Mouse (Mus musculus): ENCODE measurements around the gene Ranbp1. TPM values are rescaled to one million over a fixed set of nuclear protein-coding genes. Genes with fewer than 3 reads are reported as not detected.
"Not testable (repeated sequence)": the region's sequence is repeated elsewhere in the genome, so short reads cannot be mapped to it uniquely, and the experiment has no call there.

Gene Ranbp1
- 582 and 637 TPM in 2 replicates for polyA plus RNA-seq (2015; fragmentation: Nextera tagmentation; extraction: Ambion mirVana)

- peak; percentile 98 for DNase-seq (ENCODE audit: low spot score)
Observed at GRCm38 (mm10) chr16:18248433-18249363, at the start of gene Ranbp1, which contains the start of gene Trmt2a. TSS of gene Ranbp1 (minus strand) at chr16:18248732. TSS of gene Trmt2a (plus strand) at chr16:18248679.

- DNase-seq (ENCODE audit: low spot score) = not testable (repeated sequence)
Observed at GRCm38 (mm10) chr16:18289614-18290013, 41.1 kb upstream of the Ranbp1 start.

- peak; percentile 99 for DNase-seq (ENCODE audit: low spot score)
Observed at GRCm38 (mm10) chr16:18289067-18289588, 40.6 kb upstream of the Ranbp1 start, which contains the start of gene Dgcr8. TSS of gene Dgcr8 (minus strand) at chr16:18289246.

GRCm38 (mm10) chr16:18288581-18289061, 40.1 kb upstream of the Ranbp1 start:
- DNase-seq (ENCODE audit: low spot score) = peak; percentile 17

GRCm38 (mm10) chr16:18288166-18288565, 39.6 kb upstream of the Ranbp1 start:
- peak; percentile 5 for DNase-seq (ENCODE audit: low spot score)

- no peak for DNase-seq (ENCODE audit: low spot score)
Observed at GRCm38 (mm10) chr16:18275166-18275565, 26.6 kb upstream of the Ranbp1 start.

- peak; percentile 59 for DNase-seq (ENCODE audit: low spot score)
Observed at GRCm38 (mm10) chr16:18268182-18268581, 19.6 kb upstream of the Ranbp1 start.

- no peak for DNase-seq (ENCODE audit: low spot score)
Observed at GRCm38 (mm10) chr16:18265024-18265423, 16.5 kb upstream of the Ranbp1 start.

GRCm38 (mm10) chr16:18258221-18258620, 9.7 kb upstream of the Ranbp1 start, which contains the start of gene Gm49776:
TSS of gene Gm49776 (minus strand) at chr16:18258321.
- DNase-seq (ENCODE audit: low spot score) = no peak

- no peak for DNase-seq (ENCODE audit: low spot score)
Observed at GRCm38 (mm10) chr16:18253866-18254265, 5.3 kb upstream of the Ranbp1 start.

- no peak for DNase-seq (ENCODE audit: low spot score)
Observed at GRCm38 (mm10) chr16:18252736-18253135, 4.2 kb upstream of the Ranbp1 start.

- no peak for DNase-seq (ENCODE audit: low spot score)
Observed at GRCm38 (mm10) chr16:18250828-18251790, 2.6 kb upstream of the Ranbp1 start.

- DNase-seq (ENCODE audit: low spot score) = no peak
Observed at GRCm38 (mm10) chr16:18250231-18250630, 1.7 kb upstream of the Ranbp1 start.

GRCm38 (mm10) chr16:18249364-18249967, 934 bp upstream of the Ranbp1 start:
- DNase-seq (ENCODE audit: low spot score) = peak; percentile 30

GRCm38 (mm10) chr16:18247521-18248399, 772 bp downstream of the Ranbp1 start:
- no peak for DNase-seq (ENCODE audit: low spot score)

- DNase-seq (ENCODE audit: low spot score) = no peak
Observed at GRCm38 (mm10) chr16:18241581-18241980, 7.0 kb downstream of the Ranbp1 start.

- DNase-seq (ENCODE audit: low spot score) = no peak
Observed at GRCm38 (mm10) chr16:18236676-18237501, 11.6 kb downstream of the Ranbp1 start.

- no peak for DNase-seq (ENCODE audit: low spot score)
Observed at GRCm38 (mm10) chr16:18235389-18236065, 13.0 kb downstream of the Ranbp1 start.

Measured in thymus, postnatal 0 days (tissue).